Mouse (Mus musculus) CH12.LX (cell line): ENCODE data around the gene Slc43a2.

Experiments used
- CTCF ChIP-seq, 2 experiments: IDR thresholded peaks in 1 of 2; conservative IDR thresholded peaks in 1 of 2; 2 replicates each; pipeline ENCODE4 v1.5.1; 2011 to 2012; ENCODE audit warnings: low read depth in 2 of 2, low read length in 2 of 2, improper control_type of control experiment in 1 of 2, inconsistent platforms in 1 of 2, mild to moderate bottlenecking in 1 of 2, moderate library complexity in 1 of 2
- EP300 ChIP-seq: IDR thresholded peaks from 2 replicates; pipeline ENCODE4 v1.6.1; 2011; ENCODE audit warnings: low read length, improper control_type of control experiment
- MAFK ChIP-seq: IDR thresholded peaks from 2 replicates; pipeline ENCODE4 v1.6.1; 2011; ENCODE audit warnings: low read length, improper control_type of control experiment; ENCODE audit not compliant: insufficient replicate concordance
- POLR2A ChIP-seq: IDR thresholded peaks from 2 replicates; pipeline ENCODE4 v1.6.1; 2011; ENCODE audit warnings: low read depth, mild to moderate bottlenecking, improper control_type of control experiment, low read length

- TF ChIP-seq CTCF (conservative IDR thresholded peaks at IDR 0.05 in 1 of 2, IDR thresholded peaks at IDR 0.05 in 1 of 2; ENCODE audit: low read depth in 2 of 2, low read length in 2 of 2): no peak
- no peak for TF ChIP-seq POLR2A
- TF ChIP-seq EP300: no peak
- TF ChIP-seq MAFK: no peak
Observed at GRCm38 (mm10) chr11:75549658-75550111, 18.2 kb downstream of the Slc43a2 start.
